Mouse (Mus musculus): ENCODE data around the gene Pdzph1. TPM values are rescaled to one million over a fixed set of nuclear protein-coding genes. Genes with fewer than 3 reads are reported as not detected.

Pdzph1 gene
- total RNA-seq, 2 experiments from 2014 or later = 1.6 to 1.8 TPM

DNA sequence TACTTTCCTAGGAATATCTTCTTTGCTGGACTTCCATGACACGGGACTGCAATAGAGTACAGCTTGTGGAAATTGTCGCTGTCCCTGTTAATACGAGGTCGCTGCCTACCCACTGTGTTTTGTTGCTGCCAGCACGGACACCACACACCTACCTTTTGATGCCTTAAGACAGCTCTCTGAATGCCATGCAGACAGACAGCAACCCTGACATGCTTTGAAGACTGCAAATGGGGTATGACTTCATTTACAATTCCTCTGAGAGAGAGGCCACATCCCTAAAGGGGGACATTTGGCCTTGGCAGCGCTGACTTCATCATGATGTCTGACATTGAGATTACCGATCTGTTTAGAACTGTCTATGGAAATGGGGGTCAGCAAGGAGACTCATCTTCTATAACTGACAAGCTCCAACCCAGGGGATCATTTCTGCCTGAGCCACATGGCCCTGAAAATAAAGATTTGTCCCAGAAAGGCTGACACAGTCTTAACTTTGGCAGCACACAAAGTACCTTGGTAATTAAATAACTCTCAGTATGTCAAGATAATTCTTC is 67.8 kb downstream of the Pdzph1 start:
- no peak for DNase-seq (ENCODE audit: low spot score in 2 of 2)

DNA sequence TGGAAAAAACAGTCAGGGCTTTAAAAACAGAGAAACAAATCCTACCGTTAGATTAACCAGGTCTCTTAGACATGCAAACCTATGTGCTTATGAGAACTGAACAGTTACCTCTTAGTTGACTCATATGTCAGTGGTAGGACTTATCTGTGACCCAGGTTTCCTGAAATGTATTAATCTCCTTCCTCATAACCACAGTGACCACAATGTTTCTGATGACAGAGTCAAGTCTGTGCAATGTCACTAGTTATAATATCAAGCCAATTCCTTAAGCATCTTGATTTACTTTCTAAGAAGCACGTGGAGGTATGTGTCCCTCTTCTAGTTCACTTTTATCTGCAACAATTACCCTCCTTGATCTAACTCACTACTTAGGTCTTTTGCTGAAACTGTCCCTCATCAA is 68.4 kb downstream of the Pdzph1 start:
- no peak for DNase-seq (ENCODE audit: low spot score in 2 of 2)

DNA sequence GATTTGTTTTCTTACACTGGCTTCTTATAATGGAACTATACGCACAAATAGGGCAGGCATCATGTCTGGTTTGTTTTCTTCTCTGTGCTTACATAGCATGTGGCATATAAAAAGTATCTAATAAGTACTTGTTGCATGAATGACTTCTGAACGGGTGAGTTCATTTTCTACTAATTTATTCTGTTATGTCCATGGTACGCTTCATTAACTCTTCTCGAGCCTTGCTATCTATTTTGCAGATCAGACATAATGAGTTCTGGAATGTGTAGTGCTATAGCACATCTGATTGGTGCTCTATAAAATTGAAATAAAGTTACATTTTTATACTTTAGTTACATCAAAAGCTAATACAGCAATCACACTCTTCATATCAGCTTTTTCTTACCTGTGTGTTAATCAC is 71.2 kb downstream of the Pdzph1 start:
- DNase-seq (ENCODE audit: low spot score in 2 of 2) = no peak

DNA sequence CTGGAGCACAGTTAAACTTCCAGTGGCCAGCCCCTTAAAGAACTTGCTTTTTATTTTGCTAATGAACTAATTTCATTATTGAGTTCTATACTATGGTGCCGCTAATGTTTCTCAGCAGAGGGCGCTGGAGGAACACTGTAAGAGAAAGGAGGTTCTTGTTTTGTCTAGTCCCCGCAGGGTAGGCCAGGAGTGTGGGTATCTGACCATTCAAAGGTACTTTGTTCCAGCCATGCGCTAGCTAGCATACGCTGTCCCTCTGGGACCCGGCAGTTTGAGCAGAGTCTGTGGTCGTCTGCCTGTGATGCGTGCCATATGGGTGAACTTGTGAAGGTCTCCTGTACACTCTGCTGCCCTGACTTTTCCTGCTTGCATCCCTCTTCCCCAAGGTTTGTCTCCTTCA is 72.1 kb downstream of the Pdzph1 start:
- peak; percentile 20 to 51 for DNase-seq (ENCODE audit: low spot score in 2 of 2)

DNA sequence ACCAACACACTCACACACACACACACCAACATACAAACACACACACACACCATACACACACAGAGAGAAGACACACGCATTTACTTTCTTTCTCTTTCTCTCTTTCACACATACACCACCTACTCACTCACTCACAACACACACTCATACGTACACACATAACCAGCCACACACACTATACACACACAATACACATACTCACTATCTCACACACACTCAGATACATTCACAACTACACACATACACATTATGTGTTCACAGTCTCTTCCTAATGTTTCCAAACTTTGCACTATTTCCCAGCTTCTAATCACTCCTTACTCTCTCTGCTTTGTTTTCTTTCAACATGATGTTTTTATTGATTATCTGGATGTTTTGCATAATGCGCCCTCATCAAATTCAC is 72.6 kb downstream of the Pdzph1 start:
- no peak for DNase-seq (ENCODE audit: low spot score in 2 of 2)

DNA sequence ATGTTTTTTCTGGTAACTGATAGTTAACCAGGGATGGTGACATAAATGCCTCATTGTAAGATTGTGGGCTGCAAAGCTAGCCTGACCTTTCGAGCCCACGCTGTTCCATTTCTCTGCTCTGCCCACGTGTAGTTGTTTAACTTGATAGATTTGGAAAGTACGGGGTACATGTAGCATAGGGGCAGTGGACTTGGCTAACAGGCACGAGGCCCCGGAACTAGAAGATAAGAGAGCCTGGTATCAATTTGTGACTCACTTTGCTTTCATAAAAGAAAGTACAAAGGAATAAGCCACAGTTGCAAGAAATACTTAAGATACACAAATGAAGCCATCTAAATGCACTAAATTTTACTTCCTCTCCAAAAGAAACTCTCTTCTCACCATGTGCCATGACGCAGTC is 79.6 kb downstream of the Pdzph1 start:
- no peak for DNase-seq (ENCODE audit: low spot score in 2 of 2)

DNA sequence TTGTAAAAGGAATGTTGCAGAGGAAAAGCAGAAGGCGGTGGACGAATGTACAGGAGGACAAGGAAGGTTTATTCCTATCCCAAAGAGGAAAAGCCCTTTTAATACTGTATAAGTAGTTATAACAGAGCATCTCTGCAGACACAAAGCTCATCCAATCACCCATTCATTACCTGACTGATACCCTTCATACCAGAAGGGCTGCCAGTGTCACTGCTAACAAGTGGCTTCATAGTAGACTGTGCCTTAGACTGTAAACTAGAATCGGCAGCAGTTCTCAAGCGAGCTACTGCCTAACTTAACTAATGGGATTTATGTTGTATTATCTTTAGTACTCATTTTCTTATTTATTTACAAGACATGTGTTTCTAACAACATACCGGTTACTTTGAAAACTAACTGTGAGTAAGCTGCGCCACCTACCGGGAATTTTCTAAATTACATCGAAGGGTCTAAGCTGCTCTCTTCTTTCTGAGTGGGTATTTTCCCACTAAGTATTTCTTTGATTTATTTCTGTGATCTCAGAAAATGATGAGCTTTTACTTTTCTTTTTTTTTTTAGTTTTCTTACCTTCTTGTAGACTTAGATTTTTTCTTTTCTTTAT is 82.0 kb downstream of the Pdzph1 start:
- peak; percentile 31 to 72 for DNase-seq (ENCODE audit: low spot score in 2 of 2)

DNA sequence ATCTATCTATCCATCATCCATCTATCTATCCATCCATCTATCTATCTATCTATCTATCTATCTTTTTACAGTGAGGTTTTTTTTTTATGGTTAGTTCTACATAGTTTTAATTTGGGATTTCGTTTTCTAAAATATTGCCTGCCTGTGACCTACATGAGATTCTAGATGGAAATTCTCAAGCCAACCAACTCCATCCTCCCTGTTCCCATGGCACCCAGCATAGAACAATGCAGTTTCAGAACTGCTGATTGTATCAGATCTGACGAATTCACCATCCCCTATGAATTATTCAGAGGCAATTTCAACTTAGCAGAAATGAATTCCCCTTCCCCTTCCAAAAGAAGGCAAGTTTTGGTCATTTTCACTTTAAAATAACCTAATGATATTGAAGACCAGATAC is 85.2 kb downstream of the Pdzph1 start:
- no peak for DNase-seq (ENCODE audit: low spot score in 2 of 2)

DNA sequence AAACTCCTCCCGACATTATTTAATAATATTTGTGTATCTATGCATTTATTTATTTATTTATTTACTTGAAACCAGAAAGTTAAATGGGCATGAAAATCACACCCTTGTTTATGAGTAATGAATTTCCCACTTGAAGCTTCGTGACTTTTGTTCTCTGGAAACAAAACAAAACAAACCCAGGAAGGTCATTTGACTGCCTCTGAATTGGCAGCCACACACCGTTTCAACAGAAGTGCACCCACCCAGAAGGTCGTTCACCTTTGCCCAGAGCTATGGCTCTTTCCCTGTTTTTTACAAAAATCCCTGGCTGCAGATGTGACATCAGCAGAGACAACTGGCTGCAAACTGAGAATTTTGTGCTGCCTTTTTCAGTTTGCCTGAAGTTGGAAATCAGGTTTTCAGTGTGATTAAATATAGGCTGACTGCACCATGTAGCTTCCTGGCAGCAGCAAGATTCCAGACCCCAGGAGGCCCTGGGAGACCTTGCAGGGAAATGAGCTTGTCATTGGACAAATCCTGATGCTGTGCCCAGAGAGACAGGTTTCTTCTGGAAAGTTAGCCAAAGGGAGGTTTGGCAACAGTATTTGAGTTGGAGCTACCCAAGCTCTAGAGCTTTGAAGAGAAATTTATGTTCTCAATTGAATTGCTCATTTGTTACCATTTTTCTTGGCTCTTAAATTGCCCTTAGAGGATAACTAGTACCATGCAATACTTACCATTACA is 99.5 kb downstream of the Pdzph1 start:
- no peak for DNase-seq (ENCODE audit: low spot score in 2 of 2)

DNA sequence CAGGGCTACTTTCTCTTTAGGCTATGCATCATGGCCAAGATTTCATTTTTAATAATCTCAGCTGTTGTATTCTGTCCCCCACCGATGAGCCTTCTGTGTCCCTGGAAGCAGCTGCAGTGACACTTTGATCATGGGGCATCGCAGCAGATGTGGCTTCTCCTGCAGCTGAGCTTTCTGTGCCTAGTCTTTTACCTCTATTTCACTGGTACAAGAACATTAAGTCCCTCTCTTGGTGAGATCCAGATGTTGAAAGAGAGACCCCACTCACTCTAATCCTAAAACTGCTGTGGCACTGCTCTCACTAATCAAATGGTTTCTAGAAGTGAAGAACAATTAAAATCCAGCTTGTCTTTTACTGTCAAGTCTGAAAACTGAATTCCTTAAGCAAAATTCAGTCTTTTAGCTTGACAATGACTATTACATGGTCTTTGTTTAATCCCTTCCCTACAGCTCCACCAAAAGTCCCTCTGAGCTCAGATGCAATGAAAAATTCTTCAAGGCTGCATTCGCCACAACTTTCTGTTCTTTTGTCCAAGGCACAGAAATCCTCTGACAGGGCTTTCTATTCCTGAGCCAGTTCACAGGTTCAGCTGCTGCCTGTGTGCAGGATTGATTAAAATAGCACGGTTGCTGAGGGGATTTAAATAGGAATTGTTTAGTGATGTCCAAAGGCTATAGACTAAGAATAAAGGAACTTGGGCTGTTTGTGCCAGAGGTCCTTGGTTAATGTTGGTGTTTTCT is 101.1 kb downstream of the Pdzph1 start:
- DNase-seq (ENCODE audit: low spot score in 2 of 2) = no peak

DNA sequence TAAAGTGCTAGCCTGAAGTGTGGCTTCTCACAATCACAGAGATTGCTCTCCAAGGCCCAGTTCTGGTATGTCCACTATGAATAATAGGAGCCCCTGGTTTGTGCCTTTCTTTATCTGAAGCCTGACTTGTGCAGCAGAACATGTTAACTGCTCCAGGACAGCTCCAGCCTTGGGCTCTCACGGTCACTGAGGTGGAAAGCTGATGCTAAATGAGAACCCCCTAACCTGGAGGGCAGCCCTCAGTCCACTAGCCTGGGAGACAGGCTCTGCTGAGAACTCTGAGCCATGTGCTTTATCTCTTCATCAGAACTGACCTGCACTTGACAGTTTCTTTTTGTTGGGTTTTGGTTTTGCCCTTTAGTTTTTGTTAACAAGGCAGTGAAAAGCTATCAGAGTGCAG is 106.8 kb downstream of the Pdzph1 start:
- DNase-seq (ENCODE audit: low spot score in 2 of 2) = no peak

DNA sequence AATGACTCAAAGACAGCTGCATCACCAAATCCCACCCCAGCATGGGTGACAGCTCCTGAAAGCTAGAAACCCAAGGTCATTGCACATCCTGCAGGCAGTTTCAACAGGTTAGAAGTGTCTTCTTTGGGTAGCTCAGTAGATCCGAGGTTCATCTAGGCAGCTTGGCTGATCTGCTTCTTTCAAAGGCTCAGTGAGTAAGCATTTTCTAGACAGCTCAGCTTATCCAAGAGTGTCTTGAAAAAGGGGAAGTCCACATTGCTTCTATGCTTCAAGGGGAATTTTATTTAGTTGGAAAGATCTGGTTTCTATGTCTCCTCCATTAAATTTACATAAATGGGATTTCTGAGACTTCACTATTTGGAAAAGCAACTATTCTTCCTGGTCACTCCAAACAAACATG is 117.8 kb downstream of the Pdzph1 start:
- no peak for DNase-seq (ENCODE audit: low spot score in 2 of 2)

DNA sequence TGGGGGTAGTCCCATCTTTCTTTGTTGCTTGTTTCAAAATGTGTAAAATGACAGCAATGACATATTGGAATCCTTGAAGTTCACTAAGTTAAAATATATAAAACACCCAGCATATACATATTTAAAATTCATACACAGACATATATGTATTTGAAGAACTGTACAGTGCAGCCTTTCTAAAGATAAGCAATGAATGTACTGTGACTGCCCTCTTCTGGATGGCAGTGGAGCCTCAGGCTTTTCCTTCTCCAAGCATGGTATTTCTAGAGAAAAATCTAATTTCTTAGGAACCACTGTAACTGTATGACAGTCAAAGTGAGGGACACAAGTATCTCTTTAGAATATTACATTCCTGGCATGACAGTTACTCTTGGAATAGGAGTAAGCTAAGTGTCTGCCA is 120.4 kb downstream of the Pdzph1 start:
- peak in 1 of 2 experiments; percentile 9 for DNase-seq (ENCODE audit: low spot score in 2 of 2)

Other genes starting within 250 kb of the Pdzph1 start
- gene Nudt12, start 22.0 kb upstream of the Pdzph1 start, total RNA-seq (2021) = 1 to 10 TPM; 9.0 to 9.5 TPM